Mouse (Mus musculus) forebrain, embryonic 15.5 days (tissue): ENCODE results near the gene Spata5. TPM values are rescaled to one million over a fixed set of nuclear protein-coding genes. Genes with fewer than 3 reads are reported as not detected.

Experiments used
- ATAC-seq: fragments of 200-750 bp; cut with Nextera tagmentation; replicated peaks from 2 replicates; pipeline ENCODE4 v1.8.0; 2017; ENCODE audit warnings: mild to moderate bottlenecking, moderate TSS enrichment, moderate library complexity
- H3K27ac ChIP-seq: fragments of 300-500 bp; sonication (generic); replicated peaks from 2 replicates; pipeline ENCODE4 v1.5.1; 2015; ENCODE audit warnings: mild to moderate bottlenecking, inconsistent platforms
- H3K27me3 ChIP-seq: fragments of 300-500 bp; sonication (generic); 2 replicates; pipeline ENCODE4 v1.6.1; 2015; ENCODE audit warnings: inconsistent platforms
- H3K36me3 ChIP-seq: fragments of 300-500 bp; sonication (generic); 2 replicates; pipeline ENCODE4 v1.6.1; 2015; ENCODE audit warnings: mild to moderate bottlenecking, inconsistent platforms
- H3K4me1 ChIP-seq: fragments of 300-500 bp; sonication (generic); 2 replicates; pipeline ENCODE4 v1.6.1; 2015; ENCODE audit warnings: inconsistent platforms
- H3K4me2 ChIP-seq: fragments of 300-500 bp; sonication (generic); replicated peaks from 2 replicates; pipeline ENCODE4 v1.6.1; 2015; ENCODE audit warnings: mild to moderate bottlenecking, inconsistent platforms
- H3K4me3 ChIP-seq: fragments of 300-500 bp; sonication (generic); 2 replicates; pipeline ENCODE4 v1.5.1; 2015; ENCODE audit warnings: mild to moderate bottlenecking, inconsistent platforms
- H3K9ac ChIP-seq: fragments of 300-500 bp; sonication (generic); replicated peaks from 2 replicates; pipeline ENCODE4 v1.6.1; 2015; ENCODE audit warnings: mild to moderate bottlenecking, inconsistent platforms
- H3K9me3 ChIP-seq: fragments of 300-500 bp; sonication (generic); 2 replicates; pipeline ENCODE4 v1.6.1; 2016; ENCODE audit warnings: inconsistent platforms
- WGBS: fragments of 180-500 bp; shearing (Covaris S2); methylation state at CpG from one replicate; pipeline ENCODE4 v1.1.7; 2015; ENCODE audit warnings: mixed read lengths; 5-methylcytosine and 5-hydroxymethylcytosine counted together
- polyA plus RNA-seq: library from polyadenylated mRNA; unstranded; fragments of >200 nt; fragmentation: Nextera tagmentation; extraction: Ambion mirVana; gene quantifications from 2 replicates; pipeline ENCODE4 v1.2.1, GENCODE M21; 2015

Gene Spata5
- 33.7 and 34.7 TPM in 2 replicates for polyA plus RNA-seq

- ATAC-seq: peak; percentile 96
- WGBS: under 1% methylated on average over 48 of the region's 50 CpGs
- Histone ChIP-seq H3K36me3 (no peaks in the 10 kb centered on the region), H3K4me2 (peak within 1 kb of the TSS; percentile 80), H3K27ac (peak within 1 kb of the TSS; percentile 92), H3K9me3 (no peaks in the 10 kb centered on the region), H3K4me1 (peaks cover 19% of the 10 kb centered on the region), H3K4me3 (peak within 1 kb of the TSS; percentile 73), H3K9ac (peak within 1 kb of the TSS; percentile 76), H3K27me3 (no peaks in the 10 kb centered on the region)
Observed at GRCm38 (mm10) chr3:37419458-37419991, at the start of gene Spata5. TSS of gene Spata5 (plus strand) at chr3:37419896.

DNA sequence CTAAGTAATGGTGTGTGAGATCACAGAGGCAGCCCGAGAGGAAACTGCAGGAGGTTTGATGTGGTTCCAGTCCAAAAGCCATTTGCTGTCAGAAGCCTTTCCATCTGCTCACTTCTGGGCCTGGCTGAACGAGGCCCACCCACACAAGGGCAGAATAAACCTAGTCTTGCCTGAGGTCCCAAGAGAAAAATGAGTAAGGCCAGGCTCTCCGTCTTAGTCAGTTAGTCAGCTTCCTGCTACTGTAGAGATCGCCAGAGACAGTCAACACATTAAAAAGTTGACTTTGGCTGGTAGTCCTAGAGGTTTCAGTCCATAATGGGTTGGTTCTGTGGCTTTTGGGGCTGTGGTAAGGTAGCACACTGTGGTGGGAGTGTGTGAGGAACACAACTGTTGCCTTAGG is 49.3 kb upstream of the Spata5 start:
- Histone ChIP-seq H3K27me3 (no peaks in the 10 kb centered on the region), H3K9me3 (no peaks in the 10 kb centered on the region), H3K27ac (no peak overlapping the region), H3K4me3 (no peak overlapping the region), H3K4me1 (no peaks in the 10 kb centered on the region), H3K36me3 (no peaks in the 10 kb centered on the region), H3K4me2 (no peak overlapping the region), H3K9ac (no peak overlapping the region)
- no peak for ATAC-seq
- WGBS: 76% methylated on average over 4 of the region's 4 CpGs

DNA sequence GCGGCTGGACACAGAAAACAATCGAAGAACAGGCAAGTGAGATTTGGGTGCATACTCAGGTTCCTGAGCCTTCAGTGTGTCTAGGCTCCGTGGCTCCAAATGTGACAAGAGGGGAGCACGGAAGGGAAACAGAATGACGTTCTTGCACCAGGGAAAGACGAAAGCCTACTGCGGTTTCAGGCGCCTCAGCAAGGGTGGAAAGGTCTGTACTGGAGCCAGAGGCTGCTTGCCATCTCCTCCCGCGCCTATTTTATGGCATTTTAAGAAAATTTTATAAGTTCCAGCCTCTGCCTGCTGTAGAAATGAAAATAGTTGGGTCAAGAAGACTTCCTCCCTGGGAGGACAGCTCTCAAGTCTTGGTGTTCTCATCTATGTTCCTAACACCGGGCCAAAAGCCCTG is 46.0 kb upstream of the Spata5 start:
- Histone ChIP-seq H3K4me2 (no peak overlapping the region), H3K27me3 (no peaks in the 10 kb centered on the region), H3K4me3 (no peak overlapping the region), H3K27ac (no peak overlapping the region), H3K9me3 (no peaks in the 10 kb centered on the region), H3K9ac (no peak overlapping the region), H3K4me1 (no peaks in the 10 kb centered on the region), H3K36me3 (no peaks in the 10 kb centered on the region)
- 92% methylated on average over 11 of the region's 11 CpGs for WGBS
- no peak for ATAC-seq

DNA sequence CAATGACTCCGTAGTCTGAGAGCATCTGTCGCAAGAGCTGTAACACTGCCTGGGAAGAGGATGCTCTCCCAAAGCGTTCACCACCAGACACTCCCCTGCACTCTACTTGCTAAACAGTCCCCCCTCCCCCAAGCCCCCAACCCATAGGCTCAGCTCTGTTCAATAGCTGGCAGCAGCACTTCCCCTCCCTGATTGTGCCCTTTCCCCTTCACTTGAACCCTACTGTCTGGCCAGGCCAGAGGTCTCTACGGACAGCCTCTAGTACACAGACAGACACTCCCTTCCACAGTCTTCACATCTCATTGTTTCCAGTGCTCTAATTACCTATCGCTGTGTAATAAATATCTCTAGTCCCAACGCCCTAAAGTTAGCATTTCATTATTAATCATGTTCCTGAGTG is 41.8 kb upstream of the Spata5 start:
- WGBS: 84% methylated on average over 6 of the region's 6 CpGs
- ATAC-seq: no peak

GRCm38 (mm10) chr3:37378412-37378811 is 41.3 kb upstream of the Spata5 start:
- ATAC-seq: no peak
- WGBS: 74% methylated on average over 6 of the region's 6 CpGs

More for the DNA sequence above, 41.8 kb upstream of the Spata5 start:
- Histone ChIP-seq H3K36me3 (no peaks in the 10 kb centered on the region), H3K9ac (no peak overlapping the region), H3K4me2 (no peak overlapping the region), H3K27ac (no peak overlapping the region), H3K4me1 (no peaks in the 10 kb centered on the region), H3K4me3 (no peak overlapping the region), H3K27me3 (no peaks in the 10 kb centered on the region), H3K9me3 (no peaks in the 10 kb centered on the region)

GRCm38 (mm10) chr3:37379201-37379600 is 40.5 kb upstream of the Spata5 start:
- H3K4me3 ChIP-seq: no peak overlapping the region
- no peak for ATAC-seq
- no peaks in the 10 kb centered on the region for H3K27me3 ChIP-seq
- WGBS: 89% methylated on average over 14 of the region's 14 CpGs
- no peak overlapping the region for H3K9ac ChIP-seq
- H3K27ac ChIP-seq: no peak overlapping the region
- no peak overlapping the region for H3K4me2 ChIP-seq
- H3K36me3 ChIP-seq: no peaks in the 10 kb centered on the region
- H3K9me3 ChIP-seq: no peaks in the 10 kb centered on the region
- no peaks in the 10 kb centered on the region for H3K4me1 ChIP-seq

More at GRCm38 (mm10) chr3:37378412-37378811, 41.3 kb upstream of the Spata5 start:
- no peaks in the 10 kb centered on the region for H3K36me3 ChIP-seq
- no peaks in the 10 kb centered on the region for H3K27me3 ChIP-seq
- no peak overlapping the region for H3K4me3 ChIP-seq
- H3K9me3 ChIP-seq: no peaks in the 10 kb centered on the region
- H3K4me2 ChIP-seq: no peak overlapping the region
- no peak overlapping the region for H3K9ac ChIP-seq
- H3K4me1 ChIP-seq: no peaks in the 10 kb centered on the region
- H3K27ac ChIP-seq: no peak overlapping the region

DNA sequence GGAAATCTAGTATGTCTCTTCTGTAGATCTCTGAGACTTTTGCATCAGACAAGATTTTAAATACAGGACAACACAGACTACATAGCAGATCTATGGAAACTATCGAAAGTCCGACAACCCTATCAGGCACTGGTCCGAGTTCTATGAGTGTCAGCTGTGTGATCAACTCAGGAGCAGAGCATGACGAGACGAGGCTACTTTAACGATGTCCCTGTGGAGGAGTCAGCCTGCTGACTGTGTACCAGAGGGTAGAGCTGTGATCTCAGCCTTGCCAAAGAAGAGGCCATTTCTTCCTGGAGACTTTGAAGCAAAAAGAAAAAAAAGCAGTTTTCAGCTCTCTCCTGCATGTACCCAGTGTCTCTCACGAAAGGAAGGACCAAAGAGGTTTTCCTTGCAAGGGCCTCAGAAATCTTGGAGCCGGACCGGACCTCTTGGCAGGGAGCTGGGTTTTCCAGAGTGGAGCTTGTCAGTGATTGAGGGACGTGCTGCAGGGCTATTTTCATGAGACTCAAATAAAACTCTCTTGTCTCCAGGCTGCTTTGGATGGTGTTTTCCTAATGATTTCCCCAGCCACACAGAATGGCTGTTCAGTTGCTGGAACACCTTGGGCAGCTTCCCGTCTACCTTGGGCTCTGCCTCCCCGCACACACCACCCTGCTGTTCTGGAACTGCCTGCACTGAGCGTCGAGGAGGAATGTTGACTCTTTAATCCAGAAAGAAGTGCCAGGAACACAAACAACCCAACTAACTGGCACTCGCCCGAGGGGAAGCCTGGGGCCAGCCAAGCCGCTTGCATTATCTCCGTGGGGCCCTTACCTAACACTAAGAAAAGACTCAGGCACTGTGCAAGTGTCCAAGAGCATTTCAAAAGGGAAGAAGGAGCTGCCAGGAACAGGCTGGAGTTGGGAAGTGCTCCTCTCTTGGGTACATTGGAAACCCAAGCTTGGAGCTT is 39.5 kb upstream of the Spata5 start:
- no peak overlapping the region for H3K27ac ChIP-seq
- no peaks in the 10 kb centered on the region for H3K27me3 ChIP-seq
- no peaks in the 10 kb centered on the region for H3K9me3 ChIP-seq
- H3K4me2 ChIP-seq: no peak overlapping the region
- H3K4me3 ChIP-seq: no peak overlapping the region
- H3K4me1 ChIP-seq: no peaks in the 10 kb centered on the region
- 47% methylated on average over 18 of the region's 18 CpGs for WGBS
- H3K9ac ChIP-seq: no peak overlapping the region
- no peak for ATAC-seq
- no peaks in the 10 kb centered on the region for H3K36me3 ChIP-seq

GRCm38 (mm10) chr3:37381457-37381856 is 38.2 kb upstream of the Spata5 start:
- H3K27ac ChIP-seq: no peak overlapping the region
- H3K36me3 ChIP-seq: no peaks in the 10 kb centered on the region
- H3K9ac ChIP-seq: no peak overlapping the region
- no peak overlapping the region for H3K4me3 ChIP-seq
- no peaks in the 10 kb centered on the region for H3K4me1 ChIP-seq
- H3K9me3 ChIP-seq: no peaks in the 10 kb centered on the region
- no peak for ATAC-seq
- H3K27me3 ChIP-seq: no peaks in the 10 kb centered on the region
- no peak overlapping the region for H3K4me2 ChIP-seq
- WGBS: 60% methylated on average over 6 of the region's 6 CpGs

DNA sequence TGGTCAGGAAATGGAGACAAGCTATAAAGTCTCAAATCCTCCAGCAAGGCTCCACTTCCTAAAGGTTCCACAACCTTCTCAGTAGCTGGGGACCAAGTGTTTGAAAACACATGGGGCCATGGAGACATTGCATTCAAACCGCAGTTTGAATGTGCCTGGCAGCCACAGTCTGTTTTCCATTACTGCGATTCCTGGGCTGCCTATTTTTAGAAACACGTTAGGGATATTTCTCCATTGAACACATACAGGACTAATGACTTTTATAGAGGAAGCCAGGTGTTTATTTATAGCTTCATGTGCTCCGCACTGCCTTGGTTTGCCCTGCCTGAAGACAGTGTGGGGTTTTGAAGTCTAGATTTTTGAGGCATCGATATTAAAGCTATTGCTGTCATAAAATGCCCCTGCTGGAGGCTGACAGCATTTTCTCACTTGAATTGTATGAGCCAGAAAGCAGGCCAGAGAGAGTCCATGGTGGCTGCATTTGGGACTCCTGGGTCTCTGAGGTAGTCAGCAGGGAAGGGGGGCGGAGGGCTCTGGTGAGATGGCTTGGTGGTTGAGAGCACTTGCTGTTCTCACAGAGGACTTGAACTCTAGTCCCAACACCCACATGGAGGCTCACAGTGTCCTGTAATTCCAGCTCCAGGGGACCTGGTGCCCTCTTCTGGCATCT is 36.5 kb upstream of the Spata5 start:
- Histone ChIP-seq H3K9me3 (no peaks in the 10 kb centered on the region), H3K9ac (no peak overlapping the region), H3K4me2 (no peak overlapping the region), H3K36me3 (no peaks in the 10 kb centered on the region), H3K4me3 (no peak overlapping the region), H3K27ac (no peak overlapping the region), H3K27me3 (no peaks in the 10 kb centered on the region), H3K4me1 (no peaks in the 10 kb centered on the region)
- no peak for ATAC-seq
- WGBS: 82% methylated on average over 6 of the region's 6 CpGs

DNA sequence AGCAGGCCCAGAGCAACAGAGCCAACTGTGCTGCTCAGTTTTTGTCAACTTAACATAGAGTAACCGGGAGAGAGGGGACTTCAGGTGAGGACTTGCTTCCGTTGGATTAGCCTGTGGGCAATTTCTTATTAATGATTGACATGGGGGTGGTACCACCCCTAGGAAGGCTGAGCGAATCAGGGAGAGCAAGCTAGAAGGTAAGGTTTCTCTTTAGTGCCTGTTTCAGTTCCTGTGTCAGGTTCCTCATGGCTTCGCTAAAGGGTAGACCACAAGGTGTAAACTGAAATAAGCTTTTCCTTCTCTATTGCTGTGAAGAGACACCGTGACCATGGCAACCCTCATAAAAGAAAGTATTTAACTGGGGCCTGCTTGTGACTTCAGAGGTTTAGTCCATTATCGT is 32.4 kb upstream of the Spata5 start:
- no peaks in the 10 kb centered on the region for H3K36me3 ChIP-seq
- no peaks in the 10 kb centered on the region for H3K9me3 ChIP-seq
- no peak overlapping the region for H3K27ac ChIP-seq
- 94% methylated on average over 6 of the region's 6 CpGs for WGBS
- H3K4me3 ChIP-seq: no peak overlapping the region
- no peak overlapping the region for H3K4me2 ChIP-seq
- no peak for ATAC-seq
- no peaks in the 10 kb centered on the region for H3K4me1 ChIP-seq
- H3K27me3 ChIP-seq: no peaks in the 10 kb centered on the region
- no peak overlapping the region for H3K9ac ChIP-seq

- no peak overlapping the region for H3K4me2 ChIP-seq
- no peak overlapping the region for H3K4me3 ChIP-seq
- H3K27ac ChIP-seq: no peak overlapping the region
- H3K4me1 ChIP-seq: no peaks in the 10 kb centered on the region
- peak; percentile 51 for ATAC-seq
- WGBS: 88% methylated on average over 5 of the region's 5 CpGs
- no peak overlapping the region for H3K9ac ChIP-seq
- no peaks in the 10 kb centered on the region for H3K9me3 ChIP-seq
- no peaks in the 10 kb centered on the region for H3K36me3 ChIP-seq
- H3K27me3 ChIP-seq: no peaks in the 10 kb centered on the region
Observed at GRCm38 (mm10) chr3:37396930-37397608, 22.6 kb upstream of the Spata5 start.

DNA sequence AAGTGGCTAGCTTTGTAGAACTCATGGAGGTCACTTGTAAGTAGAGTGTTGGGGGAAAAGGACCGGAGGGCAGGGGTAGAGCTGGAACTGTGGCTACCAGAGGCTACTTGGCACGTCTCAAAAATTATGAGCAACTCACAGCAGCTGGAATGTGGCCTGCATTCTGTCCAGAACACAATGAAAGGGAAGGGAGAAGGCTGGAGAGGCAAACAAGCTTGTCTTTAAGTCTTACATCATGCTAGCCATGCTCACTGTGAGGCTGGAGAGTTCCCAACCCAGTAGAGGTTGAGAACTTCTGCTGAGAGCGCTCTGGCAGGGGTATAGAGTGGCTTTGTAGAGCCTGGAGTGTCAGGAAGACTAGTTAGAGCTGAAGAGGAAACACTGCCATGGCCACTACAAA is 22.1 kb upstream of the Spata5 start:
- H3K4me2 ChIP-seq: no peak overlapping the region
- no peak overlapping the region for H3K4me3 ChIP-seq
- no peak for ATAC-seq
- no peaks in the 10 kb centered on the region for H3K4me1 ChIP-seq
- no peaks in the 10 kb centered on the region for H3K9me3 ChIP-seq
- no peak overlapping the region for H3K9ac ChIP-seq
- 79% methylated on average over 3 of the region's 3 CpGs for WGBS
- no peaks in the 10 kb centered on the region for H3K36me3 ChIP-seq
- no peak overlapping the region for H3K27ac ChIP-seq
- no peaks in the 10 kb centered on the region for H3K27me3 ChIP-seq
